Mouse (Mus musculus) midbrain, postnatal 0 days (tissue): ENCODE data around the gene Lrfn1. TPM values are rescaled to one million over a fixed set of nuclear protein-coding genes. Genes with fewer than 3 reads are reported as not detected.

Source experiments
- ATAC-seq: fragments of 200-750 bp; cut with Nextera tagmentation; 2 replicates; pipeline ENCODE4 v1.8.0; 2017; ENCODE audit warnings: moderate number of reproducible peaks, mild to moderate bottlenecking, moderate TSS enrichment, moderate library complexity; ENCODE audit not compliant: low FRiP score
- DNase-seq: peaks from one replicate; pipeline ENCODE4 v3.0.0-alpha.2; 2015; ENCODE audit warnings: low spot score
- H3K27ac ChIP-seq: fragments of 300-500 bp; sonication (generic); 2 replicates; pipeline ENCODE4 v1.5.1; 2014; ENCODE audit warnings: low read depth, mild to moderate bottlenecking, low read length, mixed read lengths
- H3K27me3 ChIP-seq: fragments of 300-500 bp; sonication (generic); 2 replicates; pipeline ENCODE4 v1.6.1; 2014; ENCODE audit warnings: low read length, control low read depth, mixed read lengths; ENCODE audit not compliant: insufficient read depth
- H3K36me3 ChIP-seq: fragments of 300-500 bp; sonication (generic); 2 replicates; pipeline ENCODE4 v1.6.1; 2014; ENCODE audit warnings: low read length, control low read depth, mixed read lengths; ENCODE audit not compliant: insufficient read depth
- H3K4me1 ChIP-seq: fragments of 300-500 bp; sonication (generic); 2 replicates; pipeline ENCODE4 v1.6.1; 2014; ENCODE audit warnings: mild to moderate bottlenecking, control low read depth, antibody characterized with exemption, low read length, mixed read lengths; ENCODE audit not compliant: insufficient read depth
- H3K4me2 ChIP-seq: fragments of 300-500 bp; sonication (generic); 2 replicates; pipeline ENCODE4 v1.6.1; 2014; ENCODE audit warnings: low read depth, mild to moderate bottlenecking, low read length, mixed read lengths; ENCODE audit not compliant: poor library complexity, severe bottlenecking
- H3K4me3 ChIP-seq: fragments of 300-500 bp; sonication (generic); 2 replicates; pipeline ENCODE4 v1.5.1; 2014; ENCODE audit warnings: low read depth, mild to moderate bottlenecking, low read length, moderate library complexity
- H3K9ac ChIP-seq: fragments of 300-500 bp; sonication (generic); replicated peaks from 2 replicates; pipeline ENCODE4 v1.6.1; 2014; ENCODE audit warnings: mild to moderate bottlenecking, low read length, moderate library complexity, mixed read lengths; ENCODE audit not compliant: poor library complexity, severe bottlenecking
- H3K9me3 ChIP-seq: fragments of 300-500 bp; sonication (generic); 2 replicates; pipeline ENCODE4 v1.6.1; 2016; ENCODE audit warnings: low read length, control low read depth
- CTCF ChIP-seq: IDR thresholded peaks from 2 replicates; pipeline ENCODE4 v1.5.1; 2016; ENCODE audit warnings: antibody characterized with exemption, mild to moderate bottlenecking
- WGBS: fragments of 180-500 bp; shearing (Covaris S2); extraction: QIAGEN DNeasy Blood & Tissue Kit; methylation state at CpG from one replicate; pipeline ENCODE4 v1.1.7; 2014; 5-methylcytosine and 5-hydroxymethylcytosine counted together
- polyA plus RNA-seq: library from polyadenylated mRNA; unstranded; fragments of >200 nt; fragmentation: Nextera tagmentation; extraction: Ambion mirVana; gene quantifications from 2 replicates; pipeline ENCODE4 v1.2.1, GENCODE M21; 2015
- total RNA-seq: library from RNA; depleted of rRNA; stranded (reverse); fragments of >200 nt; gene quantifications from 2 replicates; pipeline ENCODE4 v1.2.3, GENCODE M21; 2014

The Lrfn1 gene
- total and polyA plus RNA-seq, 2 experiments from 2014 or later, result 20.6 to 137 TPM

DNA sequence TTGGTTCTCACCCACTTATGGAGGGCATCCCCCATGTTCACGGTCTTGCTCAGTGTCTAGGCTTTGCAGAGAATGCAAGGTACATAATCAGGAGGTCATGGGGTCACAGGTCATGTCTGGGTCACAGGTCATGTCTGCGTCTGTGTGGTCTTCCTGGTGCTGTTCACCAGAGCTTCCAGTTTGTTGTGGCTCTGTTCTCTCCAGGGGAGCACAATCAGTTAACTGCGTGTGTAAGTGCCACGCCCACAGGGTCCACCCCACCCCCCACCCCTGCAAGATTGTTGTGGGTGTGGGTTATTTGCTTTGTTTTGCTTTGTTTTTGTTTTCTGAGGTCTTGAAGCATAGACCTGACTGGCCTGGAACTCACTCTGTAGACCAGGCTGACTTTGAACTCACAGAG is 32.4 kb downstream of the Lrfn1 start:
- H3K4me1 ChIP-seq, result no peaks in the 10 kb centered on the region
- H3K9me3 ChIP-seq, result no peaks in the 10 kb centered on the region
- 45% methylated on average over 4 of the region's 4 CpGs for WGBS
- H3K27ac ChIP-seq, result no peak overlapping the region
- DNase-seq, result no peak
- H3K4me3 ChIP-seq, result no peak overlapping the region
- H3K4me2 ChIP-seq, result no peak overlapping the region
- no peak for TF ChIP-seq CTCF
- H3K36me3 ChIP-seq, result no peaks in the 10 kb centered on the region
- H3K9ac ChIP-seq, result no peak overlapping the region
- ATAC-seq, result no peak
- 0 out of 2 replicates have a peak, but pooled peaks cover 6% of the 10 kb centered on the region for H3K27me3 ChIP-seq

DNA sequence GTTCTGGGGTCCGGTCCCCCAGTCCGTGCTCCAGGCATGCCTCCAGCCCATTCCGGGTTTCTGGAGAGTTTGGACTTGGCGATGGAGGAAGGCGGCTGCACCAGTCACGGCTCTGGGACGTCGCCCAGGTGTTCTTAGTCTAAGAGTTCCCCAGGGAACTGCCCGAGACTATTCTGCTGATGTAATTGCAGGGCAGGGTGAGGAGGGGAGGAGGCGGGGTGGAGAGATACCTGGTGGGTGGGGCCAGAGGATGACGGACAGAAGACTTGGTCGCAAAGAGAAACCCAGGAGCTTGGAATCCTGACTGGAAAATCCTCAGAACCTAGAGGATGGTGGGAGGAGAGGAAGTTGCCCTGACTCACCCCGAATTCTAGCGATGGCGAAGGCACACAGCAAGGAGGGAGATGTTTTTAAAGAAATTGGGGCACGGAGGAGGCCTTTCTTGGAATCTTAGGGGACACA is 36.3 kb downstream of the Lrfn1 start:
- peak; percentile 31 for DNase-seq

DNA sequence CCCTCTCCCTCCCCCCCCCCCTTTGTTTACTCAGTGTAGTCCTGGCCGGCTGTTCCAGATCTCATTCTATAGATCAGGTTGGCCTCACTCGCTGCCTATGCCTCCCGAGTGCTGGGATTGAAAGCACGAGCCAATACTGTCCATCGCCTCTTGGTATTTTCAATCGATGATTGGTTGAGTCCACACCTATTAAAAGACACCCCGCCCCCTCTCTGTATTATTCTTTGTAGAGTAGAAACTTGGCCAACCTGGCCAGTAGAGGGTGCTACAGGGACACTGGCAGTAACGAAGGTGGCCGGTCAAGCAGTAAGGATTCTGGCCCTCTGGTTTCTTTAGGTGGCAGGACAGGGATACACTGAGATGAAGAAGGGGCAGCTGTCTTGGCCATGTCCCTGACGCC is 38.6 kb downstream of the Lrfn1 start:
- TF ChIP-seq CTCF, result peak; percentile 66
- WGBS, result 5% methylated on average over 10 of the region's 10 CpGs
- no peaks in the 10 kb centered on the region for H3K4me1 ChIP-seq
- H3K4me3 ChIP-seq, result no peak overlapping the region
- DNase-seq (peak; percentile 74), ATAC-seq (no peak)
- no peak overlapping the region for H3K9ac ChIP-seq
- H3K4me2 ChIP-seq, result no peak overlapping the region
- H3K27ac ChIP-seq, result no peak overlapping the region
- no peaks in the 10 kb centered on the region for H3K9me3 ChIP-seq
- no peaks in the 10 kb centered on the region for H3K36me3 ChIP-seq
- 0 out of 2 replicates have a peak, but pooled peaks cover 6% of the 10 kb centered on the region for H3K27me3 ChIP-seq

More for the DNA sequence above, 36.3 kb downstream of the Lrfn1 start:
- Histone ChIP-seq H3K4me1 (no peaks in the 10 kb centered on the region), H3K4me3 (peak overlapping the region; percentile 26), H3K27ac (no peak overlapping the region), H3K27me3 (0 out of 2 replicates have a peak, but pooled peaks cover 6% of the 10 kb centered on the region), H3K36me3 (no peaks in the 10 kb centered on the region), H3K4me2 (peak overlapping the region; percentile 49), H3K9ac (peak overlapping the region; percentile 44), H3K9me3 (no peaks in the 10 kb centered on the region)
- 5% methylated on average over 16 of the region's 16 CpGs for WGBS
- TF ChIP-seq CTCF, result no peak
- ATAC-seq, result peak; percentile 27; the same call in 1 of the 2 replicates

DNA sequence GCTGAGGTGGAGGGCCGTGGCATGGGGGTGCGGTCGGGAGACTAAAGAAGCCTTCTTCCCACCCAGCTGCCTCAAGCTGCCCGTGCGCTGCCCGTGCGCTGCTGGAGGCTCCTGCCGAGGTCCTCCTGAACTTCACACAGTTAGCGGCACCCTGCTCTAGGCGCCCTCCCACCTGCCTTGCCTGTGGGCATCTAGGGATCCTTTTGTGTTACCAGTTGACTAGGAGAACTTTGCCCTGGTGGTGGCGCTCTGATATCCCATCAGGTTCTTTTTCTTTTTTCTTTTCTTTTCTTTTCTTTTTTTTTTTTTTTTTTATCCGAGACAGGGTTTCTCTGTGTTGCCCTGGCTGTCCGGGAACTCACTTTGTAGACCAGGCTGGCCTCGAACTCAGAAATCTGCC is 39.1 kb downstream of the Lrfn1 start:
- WGBS, result 28% methylated on average over 14 of the region's 14 CpGs
- Histone ChIP-seq H3K4me2 (no peak overlapping the region), H3K27me3 (0 out of 2 replicates have a peak, but pooled peaks cover 6% of the 10 kb centered on the region)

DNA sequence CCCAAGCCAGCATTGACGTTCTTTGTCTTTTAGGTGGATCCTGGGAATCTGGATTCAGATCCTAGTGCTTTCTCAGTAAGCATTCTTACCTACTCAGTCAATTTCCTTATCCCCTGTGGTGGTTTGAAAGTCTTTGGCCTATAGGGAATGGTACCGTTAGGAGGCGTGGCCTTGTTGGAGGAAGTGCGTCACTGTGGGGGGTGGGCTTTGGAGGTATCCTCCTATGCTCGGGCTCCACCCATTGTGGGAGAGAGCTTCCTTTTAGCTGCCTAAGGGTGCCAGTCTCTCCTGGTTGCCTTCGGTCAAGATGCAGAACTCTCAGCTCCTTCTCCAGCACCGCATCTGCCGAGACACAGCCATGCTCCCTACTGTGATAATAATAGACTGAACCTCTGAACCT is 40.5 kb downstream of the Lrfn1 start:
- Histone ChIP-seq H3K27ac (no peak overlapping the region), H3K9me3 (no peaks in the 10 kb centered on the region), H3K4me3 (no peak overlapping the region), H3K4me2 (no peak overlapping the region), H3K36me3 (no peaks in the 10 kb centered on the region), H3K27me3 (0 out of 2 replicates have a peak, but pooled peaks cover 3% of the 10 kb centered on the region), H3K9ac (no peak overlapping the region), H3K4me1 (no peaks in the 10 kb centered on the region)
- DNase-seq (no peak), ATAC-seq (no peak)
- WGBS, result 92% methylated on average over 8 of the region's 8 CpGs
- no peak for TF ChIP-seq CTCF

More for the DNA sequence above, 39.1 kb downstream of the Lrfn1 start:
- H3K36me3 ChIP-seq, result no peaks in the 10 kb centered on the region
- DNase-seq, result no peak
- no peaks in the 10 kb centered on the region for H3K4me1 ChIP-seq
- H3K27ac ChIP-seq, result no peak overlapping the region
- ATAC-seq, result no peak
- H3K4me3 ChIP-seq, result no peak overlapping the region
- TF ChIP-seq CTCF, result no peak
- H3K9me3 ChIP-seq, result no peaks in the 10 kb centered on the region
- H3K9ac ChIP-seq, result no peak overlapping the region

DNA sequence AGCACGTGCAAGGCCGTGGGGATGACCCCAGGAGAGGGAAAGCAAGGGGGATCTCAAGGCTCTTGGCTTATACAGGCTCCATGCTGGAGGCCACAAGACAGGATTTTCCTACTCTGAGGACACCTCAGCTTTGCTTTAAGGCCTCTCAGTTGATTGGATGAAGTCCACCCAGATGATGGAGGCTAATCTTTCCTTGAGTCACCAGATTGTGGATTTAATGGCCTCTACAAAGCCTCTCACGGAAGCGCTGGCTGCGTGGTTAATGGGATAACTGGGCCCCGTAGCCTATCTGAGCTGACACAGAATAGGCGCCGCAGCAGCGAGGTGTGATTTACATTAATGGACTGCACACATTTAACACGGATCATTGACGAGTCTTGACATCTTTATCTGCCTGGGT is 43.6 kb downstream of the Lrfn1 start:
- H3K4me2 ChIP-seq, result no peak overlapping the region
- H3K27me3 ChIP-seq, result no peaks in the 10 kb centered on the region
- 26% methylated on average over 11 of the region's 11 CpGs for WGBS
- H3K4me1 ChIP-seq, result no peaks in the 10 kb centered on the region
- no peak overlapping the region for H3K4me3 ChIP-seq
- no peak for TF ChIP-seq CTCF
- ATAC-seq (no peak), DNase-seq (peak; percentile 4)
- no peak overlapping the region for H3K9ac ChIP-seq
- no peaks in the 10 kb centered on the region for H3K36me3 ChIP-seq
- no peak overlapping the region for H3K27ac ChIP-seq
- no peaks in the 10 kb centered on the region for H3K9me3 ChIP-seq
